Mouse (Mus musculus) embryonic fibroblast, embryonic 13.5 days (primary cell): Measurements from ENCODE around the gene Dbt. TPM values are rescaled to one million over a fixed set of nuclear protein-coding genes. Genes with fewer than 3 reads are reported as not detected.

Experiments used
- H3K27ac ChIP-seq: 2 replicates; pipeline ENCODE4 v1.5.1; 2012; ENCODE audit warnings: low read length, control low read depth, inconsistent platforms; ENCODE audit not compliant: insufficient read depth
- H3K4me1 ChIP-seq: 2 replicates; pipeline ENCODE4 v1.6.1; 2011; ENCODE audit warnings: low read length; ENCODE audit not compliant: control insufficient read depth, insufficient read depth
- H3K4me3 ChIP-seq: 2 replicates; pipeline ENCODE4 v1.5.1; 2011; ENCODE audit warnings: mild to moderate bottlenecking, control low read depth, low read length; ENCODE audit not compliant: insufficient read depth
- CTCF ChIP-seq: IDR thresholded peaks from 2 replicates; pipeline ENCODE4 v1.5.1; 2011; ENCODE audit warnings: mild to moderate bottlenecking, control low read depth, low read length, moderate library complexity, borderline replicate concordance; ENCODE audit not compliant: insufficient read depth
- POLR2A ChIP-seq: IDR thresholded peaks from 2 replicates; pipeline ENCODE4 v1.6.1; 2011; ENCODE audit warnings: low read depth, mild to moderate bottlenecking, control low read depth, low read length, moderate library complexity
- polyA plus RNA-seq: library from polyadenylated mRNA; stranded (reverse); fragments of >200 nt; gene quantifications from 2 replicates; pipeline ENCODE4 v1.2.4, GENCODE M21; 2011; ENCODE audit warnings: low read depth; ENCODE audit not compliant: missing spikeins, insufficient read length

Gene Dbt
- polyA plus RNA-seq, 1 experiment: 22.8 TPM

DNA sequence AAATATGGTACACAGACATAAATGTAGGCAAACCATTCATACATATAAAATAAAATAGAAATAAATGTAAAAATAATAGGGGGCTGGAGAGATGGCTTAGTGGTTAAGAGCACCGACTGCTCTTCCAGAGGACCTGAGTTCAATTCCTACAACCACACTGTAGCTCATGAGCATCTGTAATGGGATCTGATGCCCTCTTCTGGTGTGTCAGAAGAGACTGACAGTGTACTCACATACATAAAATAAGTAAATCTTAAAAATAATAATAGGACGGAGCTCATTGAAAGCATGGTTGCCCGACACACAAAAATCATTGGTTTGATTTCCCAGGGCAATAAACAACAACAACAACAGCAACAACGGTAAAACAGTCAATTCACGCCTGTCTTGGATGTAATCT, 21.9 kb upstream of the Dbt start:
- Histone ChIP-seq H3K4me1 (no peaks in the 10 kb centered on the region), H3K27ac (no peak overlapping the region), H3K4me3 (no peak overlapping the region)
- no peak for TF ChIP-seq CTCF

DNA sequence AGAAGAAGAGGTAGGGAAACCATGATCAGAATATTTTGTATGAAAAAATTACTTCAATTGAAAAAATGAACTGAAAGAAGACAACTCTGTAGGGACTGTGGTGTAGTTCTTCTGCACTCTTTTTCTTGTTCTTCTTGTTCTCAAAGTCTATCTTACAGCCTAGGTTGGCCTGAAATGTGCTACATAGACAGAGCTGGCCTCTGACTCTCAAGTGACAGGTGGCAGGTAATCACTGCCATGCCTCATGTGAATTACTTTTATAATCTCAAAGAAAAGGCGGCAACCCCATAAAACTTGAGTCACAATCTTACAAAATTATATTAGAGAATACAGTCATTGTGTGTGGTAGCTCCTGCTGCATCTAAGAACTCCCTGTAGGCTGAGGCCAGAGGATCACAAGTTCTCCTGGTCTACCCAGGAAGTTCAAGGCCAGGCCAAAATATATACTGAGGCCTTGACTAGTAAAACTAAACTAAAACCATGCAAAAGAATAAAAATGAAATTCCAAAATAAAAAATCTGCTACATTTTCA, 20.9 kb upstream of the Dbt start:
- H3K27ac ChIP-seq: no peak overlapping the region
- no peak for TF ChIP-seq CTCF
- H3K4me1 ChIP-seq: no peaks in the 10 kb centered on the region
- H3K4me3 ChIP-seq: no peak overlapping the region

DNA sequence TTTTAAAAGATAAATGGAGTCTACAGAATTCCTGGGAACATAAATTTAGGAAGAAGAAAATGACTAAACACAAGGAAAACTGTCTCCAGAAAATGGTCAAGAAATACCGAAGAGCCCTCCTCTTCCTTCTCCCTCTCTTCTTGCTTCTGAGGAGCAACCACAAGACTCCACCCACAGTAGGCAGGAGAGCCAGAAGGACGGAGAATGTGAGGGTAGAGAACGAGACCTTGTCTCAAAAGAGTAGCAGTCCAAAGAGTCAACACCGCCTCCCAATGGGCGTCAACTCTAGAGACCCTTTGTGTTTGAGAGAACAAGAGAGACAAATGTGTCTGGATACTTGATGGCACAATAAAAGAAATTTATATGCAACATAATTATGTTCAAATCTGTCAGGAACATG, 19.2 kb upstream of the Dbt start:
- no peaks in the 10 kb centered on the region for H3K4me1 ChIP-seq
- H3K4me3 ChIP-seq: no peak overlapping the region
- TF ChIP-seq POLR2A (no peak), CTCF (no peak)
- H3K27ac ChIP-seq: no peak overlapping the region

DNA sequence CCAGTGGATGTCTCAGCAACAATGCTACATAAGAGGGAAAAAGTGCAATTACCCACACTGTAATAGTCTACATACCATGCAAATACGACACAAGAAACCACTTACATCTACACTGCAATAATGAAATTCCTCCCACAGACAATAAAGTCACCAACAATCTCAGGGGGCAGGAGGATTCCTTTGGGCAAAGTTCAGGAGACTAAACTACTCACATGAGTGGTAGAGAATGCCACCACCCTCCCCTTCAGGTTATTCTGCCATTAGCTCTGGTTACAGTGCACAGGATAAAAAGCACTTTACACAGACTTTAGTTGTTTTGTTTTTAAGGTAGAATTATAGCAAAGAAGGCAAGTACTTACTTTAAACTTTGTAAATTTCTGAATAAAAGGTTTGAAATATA, 17.2 kb upstream of the Dbt start:
- TF ChIP-seq POLR2A: no peak
- no peak for TF ChIP-seq CTCF
- no peak overlapping the region for H3K4me3 ChIP-seq

DNA sequence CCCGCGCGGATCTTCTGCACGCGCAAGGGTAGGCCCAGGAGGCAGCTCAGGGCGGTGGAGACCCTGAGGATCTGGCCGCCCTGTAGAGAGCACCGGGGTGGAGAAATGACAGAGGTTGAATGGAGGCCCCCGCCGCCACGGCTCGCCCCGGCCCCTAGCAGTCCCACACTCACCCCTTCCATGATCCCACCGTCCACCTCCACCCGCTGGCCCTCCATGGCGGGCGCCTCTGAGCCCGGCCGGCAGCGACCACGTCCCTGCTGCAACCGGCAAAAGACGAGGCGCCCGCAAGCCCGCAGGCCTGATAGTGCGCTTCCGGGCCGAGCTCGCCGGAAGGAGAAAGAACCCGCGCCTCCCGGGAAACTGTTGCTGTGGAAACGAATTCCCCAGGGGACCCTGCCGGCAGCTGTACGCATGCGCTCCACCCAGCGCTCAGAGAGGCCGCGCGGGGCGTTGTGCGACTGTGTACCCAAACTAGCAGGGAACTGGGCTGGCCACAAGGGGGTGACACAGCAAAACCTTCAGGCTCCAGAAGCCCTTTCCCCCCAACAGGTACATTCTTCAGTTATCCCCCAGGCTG, 5.0 kb upstream of the Dbt start, which contains the start of gene Rtca:
TSS of gene Rtca (minus strand) at position 437 of the 580 bp plus-strand sequence.
- Histone ChIP-seq H3K27ac (no peak within 1 kb of the TSS), H3K4me3 (peak within 1 kb of the TSS; percentile 99), H3K4me1 (peaks cover 3% of the 10 kb centered on the region; the same call in 1 of the 2 replicates)
- TF ChIP-seq POLR2A (peak; percentile 66), CTCF (peak; percentile 83)

More for the DNA sequence above, 17.2 kb upstream of the Dbt start:
- Histone ChIP-seq H3K27ac (no peak overlapping the region), H3K4me1 (no peaks in the 10 kb centered on the region)

DNA sequence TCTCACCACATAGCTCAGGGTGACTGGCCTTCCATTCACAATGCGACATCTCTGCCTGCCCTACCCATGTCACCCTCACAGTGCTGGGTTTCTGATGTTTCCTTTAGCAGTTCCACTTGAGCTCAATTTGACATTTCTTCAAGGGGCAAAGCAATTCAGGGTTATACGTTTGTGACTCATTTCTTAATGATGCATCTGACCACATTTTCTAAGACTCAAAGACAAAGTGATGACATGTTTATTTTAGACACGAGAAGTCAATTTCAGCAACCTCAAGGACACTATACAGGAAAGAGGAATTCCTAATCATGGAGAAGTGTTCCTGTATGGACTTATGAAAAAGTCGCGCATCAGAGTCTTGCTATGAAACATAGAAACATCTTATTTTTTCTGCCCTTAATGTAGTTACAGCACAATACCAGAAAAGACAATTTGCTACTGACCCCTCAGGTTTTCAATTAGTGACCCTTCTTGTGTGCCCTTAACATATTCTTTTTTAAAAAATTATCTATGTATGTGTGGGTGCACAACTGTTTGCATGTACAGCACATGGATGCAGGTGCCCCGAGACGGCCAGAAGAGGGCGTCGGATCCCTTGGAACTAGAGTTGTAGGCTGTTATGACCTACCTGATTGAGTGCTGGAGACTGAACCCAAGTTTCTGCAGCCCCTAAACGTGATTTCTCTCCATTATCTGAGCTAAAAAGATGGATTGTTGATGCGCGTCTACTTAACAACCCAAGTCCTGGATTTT, 543 bp upstream of the Dbt start:
- H3K4me1 ChIP-seq: peaks cover 6% of the 10 kb centered on the region
- TF ChIP-seq POLR2A (no peak), CTCF (peak; percentile 30; the same call in 1 of the 2 replicates)
- peak overlapping the region; percentile 8; the same call in 1 of the 2 replicates for H3K4me3 ChIP-seq
- H3K27ac ChIP-seq: no peak overlapping the region

DNA sequence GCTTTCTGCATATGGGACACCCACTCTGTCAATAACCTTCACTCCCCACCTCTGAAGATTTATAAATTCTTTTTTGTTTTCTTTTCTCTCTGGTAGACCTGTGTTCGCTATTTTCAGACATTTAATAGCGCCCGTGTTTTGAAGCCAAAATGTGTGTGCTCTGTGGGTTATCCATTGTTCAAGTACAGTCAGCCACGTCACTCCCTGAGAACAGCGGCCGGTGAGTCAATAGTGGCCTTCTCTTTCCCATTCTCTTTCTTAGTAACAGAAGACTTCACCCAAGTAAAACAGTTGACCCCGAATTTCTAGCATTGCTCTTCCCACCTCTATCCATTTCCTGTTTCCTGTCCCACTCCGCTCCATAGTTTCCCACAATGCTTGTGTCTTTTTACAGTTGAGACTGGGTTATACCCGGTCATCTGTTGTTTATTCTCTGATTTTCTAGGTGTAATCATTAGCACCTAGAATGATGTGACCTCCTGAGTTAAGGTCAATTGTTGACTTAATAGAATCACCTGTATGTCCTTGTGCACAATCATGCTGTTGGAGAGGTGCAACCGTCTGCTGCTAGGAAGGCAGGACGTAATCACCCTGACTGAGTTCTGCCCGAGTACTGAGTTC, 7.4 kb downstream of the Dbt start:
- H3K27ac ChIP-seq: no peak overlapping the region
- no peaks in the 10 kb centered on the region for H3K4me1 ChIP-seq
- TF ChIP-seq CTCF (no peak), POLR2A (no peak)
- H3K4me3 ChIP-seq: no peak overlapping the region

DNA sequence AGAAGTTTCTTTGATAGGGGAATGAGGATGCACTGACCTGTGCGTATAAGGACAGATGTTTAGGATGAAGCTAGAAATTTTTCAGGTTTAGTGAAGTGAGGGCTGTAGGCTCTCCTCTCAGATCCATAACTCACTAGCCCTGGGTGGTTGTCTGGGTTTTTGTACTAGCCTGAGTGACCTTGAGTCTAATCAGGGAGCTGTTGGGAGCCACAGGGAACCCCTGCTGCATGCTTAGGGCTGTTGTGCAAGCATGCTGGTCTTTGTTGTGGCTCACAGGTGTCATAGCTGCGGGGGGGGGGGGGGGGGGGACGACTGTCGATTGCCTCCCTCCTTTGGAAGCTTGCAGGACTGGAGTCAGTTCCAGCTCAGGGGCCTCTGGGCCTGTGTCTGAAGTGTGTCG, 16.9 kb downstream of the Dbt start:
- TF ChIP-seq CTCF (no peak), POLR2A (no peak)
- Histone ChIP-seq H3K4me1 (no peaks in the 10 kb centered on the region), H3K27ac (no peak overlapping the region), H3K4me3 (no peak overlapping the region)

DNA sequence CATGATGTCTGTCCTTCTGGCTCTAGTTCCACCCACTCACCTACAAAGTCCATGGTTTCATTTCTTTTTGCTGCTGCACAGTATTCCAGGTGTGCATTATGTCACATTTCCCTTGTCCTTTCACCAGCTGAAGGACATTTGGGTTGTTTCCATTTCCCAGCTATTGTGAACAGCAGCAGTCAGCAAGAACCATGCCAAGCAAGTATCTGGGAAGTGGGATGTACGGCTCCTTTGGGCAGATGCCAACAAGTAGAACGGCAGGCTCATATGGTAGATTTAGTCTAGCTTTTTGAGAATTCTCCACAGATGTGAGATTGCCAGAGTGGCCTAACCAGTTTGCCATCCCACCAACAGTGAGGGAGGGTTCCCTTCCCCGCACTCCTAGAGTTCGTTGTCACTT, 18.0 kb downstream of the Dbt start:
- no peak overlapping the region for H3K27ac ChIP-seq
- TF ChIP-seq POLR2A (no peak), CTCF (no peak)
- H3K4me1 ChIP-seq: no peaks in the 10 kb centered on the region
- H3K4me3 ChIP-seq: no peak overlapping the region
